Mouse (Mus musculus) heart, postnatal 0 days (tissue): ENCODE data around the gene Cd40. TPM values are rescaled to one million over a fixed set of nuclear protein-coding genes. Genes with fewer than 3 reads are reported as not detected.

ENCODE experiments used
- ATAC-seq: fragments of 200-750 bp; cut with Nextera tagmentation; 2 replicates; pipeline ENCODE4 v1.8.0; 2017; ENCODE audit warnings: low read depth, moderate number of reproducible peaks, moderate library complexity; ENCODE audit not compliant: insufficient read depth
- DNase-seq: peaks from one replicate; pipeline ENCODE4 v3.0.0-alpha.2; 2016; ENCODE audit warnings: low spot score
- H3K27ac ChIP-seq: fragments of 300-500 bp; sonication (generic); 2 replicates; pipeline ENCODE4 v1.5.1; 2014; ENCODE audit warnings: low read depth, mild to moderate bottlenecking
- H3K27me3 ChIP-seq: fragments of 300-500 bp; sonication (generic); 2 replicates; pipeline ENCODE4 v1.6.1; 2014; ENCODE audit warnings: low read length, mixed read lengths; ENCODE audit not compliant: control insufficient read depth, insufficient read depth
- H3K36me3 ChIP-seq: fragments of 300-500 bp; sonication (generic); replicated peaks from 2 replicates; pipeline ENCODE4 v1.6.1; 2014; ENCODE audit warnings: low read length, mixed read lengths; ENCODE audit not compliant: control insufficient read depth, insufficient read depth
- H3K4me1 ChIP-seq: fragments of 300-500 bp; sonication (generic); 2 replicates; pipeline ENCODE4 v1.6.1; 2014; ENCODE audit warnings: antibody characterized with exemption; ENCODE audit not compliant: control insufficient read depth, insufficient read depth
- H3K4me2 ChIP-seq: fragments of 300-500 bp; sonication (generic); 2 replicates; pipeline ENCODE4 v1.6.1; 2014; ENCODE audit warnings: low read depth, mild to moderate bottlenecking, low read length, moderate library complexity
- H3K4me3 ChIP-seq: fragments of 300-500 bp; sonication (generic); 2 replicates; pipeline ENCODE4 v1.5.1; 2014; ENCODE audit warnings: low read depth, low read length
- H3K9ac ChIP-seq: fragments of 300-500 bp; sonication (generic); replicated peaks from 2 replicates; pipeline ENCODE4 v1.6.1; 2014; ENCODE audit warnings: low read depth, low read length, mixed read lengths
- H3K9me3 ChIP-seq: fragments of 300-500 bp; sonication (generic); replicated peaks from 2 replicates; pipeline ENCODE4 v1.6.1; 2016; ENCODE audit warnings: low read length; ENCODE audit not compliant: control insufficient read depth
- CTCF ChIP-seq: IDR thresholded peaks from 2 replicates; pipeline ENCODE4 v1.5.1; 2016; ENCODE audit warnings: antibody characterized with exemption, control low read depth, low read depth
- EP300 ChIP-seq: IDR thresholded peaks from 2 replicates; pipeline ENCODE4 v1.6.1; 2016; ENCODE audit warnings: antibody characterized with exemption, low read depth
- WGBS: fragments of 180-500 bp; shearing (Covaris S2); extraction: QIAGEN DNeasy Blood & Tissue Kit; methylation state at CpG from one replicate; pipeline ENCODE4 v1.1.7; 2014; 5-methylcytosine and 5-hydroxymethylcytosine counted together
- polyA plus RNA-seq: library from polyadenylated mRNA; unstranded; fragments of >200 nt; fragmentation: Nextera tagmentation; extraction: Ambion mirVana; gene quantifications from 2 replicates; pipeline ENCODE4 v1.2.1, GENCODE M21; 2015
- total RNA-seq: library from RNA; depleted of rRNA; stranded (reverse); fragments of >200 nt; gene quantifications from 2 replicates; pipeline ENCODE4 v1.2.3, GENCODE M21; 2014; ENCODE audit warnings: low replicate concordance

Cd40 gene
- total and polyA plus RNA-seq, 2 experiments from 2014 or later, result 6.7 to 12.9 TPM

DNA sequence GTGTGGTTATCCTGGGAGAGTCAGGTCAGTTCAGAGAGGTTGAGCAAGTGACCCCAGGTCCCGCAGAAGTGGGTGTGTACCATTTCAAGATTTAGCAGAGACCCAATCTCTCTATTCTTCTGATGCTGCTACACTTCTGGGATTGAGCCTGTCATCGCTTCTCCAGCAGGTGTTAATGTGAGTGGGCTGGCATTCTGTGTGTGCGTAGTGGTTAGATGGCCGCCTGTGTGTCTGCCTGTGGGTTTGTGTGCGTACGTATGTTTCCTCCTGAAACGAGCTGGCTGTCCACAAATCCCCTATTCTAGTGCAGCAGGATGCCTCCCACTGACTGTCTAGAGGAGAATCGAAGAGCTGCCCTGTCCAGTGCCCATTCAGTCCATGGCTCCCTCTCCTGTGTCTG is 22.6 kb downstream of the Cd40 start:
- Histone ChIP-seq H3K27ac (no peak overlapping the region), H3K27me3 (peaks cover 71% of the 10 kb centered on the region), H3K36me3 (no peaks in the 10 kb centered on the region), H3K4me2 (no peak overlapping the region), H3K9ac (no peak overlapping the region), H3K4me3 (no peak overlapping the region), H3K9me3 (no peaks in the 10 kb centered on the region), H3K4me1 (no peaks in the 10 kb centered on the region)
- ATAC-seq (no peak), DNase-seq (no peak)
- TF ChIP-seq CTCF (no peak), EP300 (no peak)
- 46% methylated on average over 8 of the region's 8 CpGs for WGBS

DNA sequence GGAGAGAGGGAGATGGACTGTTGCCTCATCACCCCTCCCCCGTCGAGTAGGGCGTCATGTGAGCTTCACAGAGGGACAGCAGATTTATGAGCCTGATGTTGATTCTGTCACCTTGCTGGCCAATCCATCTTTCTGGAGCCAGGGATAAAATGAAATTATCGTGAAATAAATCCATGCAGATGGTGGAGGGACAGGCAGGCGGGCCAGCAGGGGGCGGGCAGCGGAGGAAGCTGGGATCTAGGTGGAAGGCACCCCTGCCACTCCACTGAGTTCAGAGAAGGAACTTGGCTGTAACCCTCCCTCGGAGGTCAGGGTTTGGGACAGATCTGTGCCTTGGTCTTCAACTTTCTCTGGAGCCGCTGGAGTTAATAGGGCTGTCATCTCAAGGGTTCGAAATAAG is 23.2 kb downstream of the Cd40 start:
- Histone ChIP-seq H3K27me3 (peaks cover 66% of the 10 kb centered on the region), H3K9ac (no peak overlapping the region), H3K36me3 (no peaks in the 10 kb centered on the region), H3K4me1 (no peaks in the 10 kb centered on the region), H3K27ac (no peak overlapping the region), H3K4me2 (no peak overlapping the region), H3K9me3 (no peaks in the 10 kb centered on the region), H3K4me3 (no peak overlapping the region)
- TF ChIP-seq EP300 (no peak), CTCF (peak; percentile 32)
- 21% methylated on average over 10 of the region's 10 CpGs for WGBS
- DNase-seq, result no peak
- ATAC-seq, result no peak

DNA sequence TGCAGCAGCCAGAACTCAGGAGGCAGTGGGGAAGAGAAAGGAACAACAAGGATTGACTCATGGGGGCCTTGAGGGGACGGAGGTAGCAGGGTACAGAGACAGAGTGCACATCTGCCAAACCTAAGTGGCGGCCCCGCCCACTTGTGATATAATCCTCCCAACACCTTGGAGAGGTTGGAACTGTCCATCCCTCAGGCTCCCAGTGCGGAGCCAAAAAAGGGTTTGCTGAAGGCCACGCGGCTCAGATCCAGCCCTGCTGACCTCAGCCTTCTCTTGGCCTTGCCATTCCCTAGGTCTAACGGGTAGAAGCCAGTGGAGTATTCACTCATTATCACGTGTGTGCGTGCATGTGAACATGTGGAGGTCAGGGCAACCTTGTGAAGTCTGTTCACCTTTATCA is 25.2 kb downstream of the Cd40 start:
- Histone ChIP-seq H3K4me1 (no peaks in the 10 kb centered on the region), H3K4me3 (no peak overlapping the region), H3K27ac (no peak overlapping the region), H3K9ac (no peak overlapping the region), H3K4me2 (no peak overlapping the region), H3K36me3 (no peaks in the 10 kb centered on the region), H3K27me3 (peaks cover 59% of the 10 kb centered on the region), H3K9me3 (no peaks in the 10 kb centered on the region)
- DNase-seq, result no peak
- no peak for ATAC-seq
- 15% methylated on average over 9 of the region's 9 CpGs for WGBS
- TF ChIP-seq CTCF (no peak), EP300 (no peak)

DNA sequence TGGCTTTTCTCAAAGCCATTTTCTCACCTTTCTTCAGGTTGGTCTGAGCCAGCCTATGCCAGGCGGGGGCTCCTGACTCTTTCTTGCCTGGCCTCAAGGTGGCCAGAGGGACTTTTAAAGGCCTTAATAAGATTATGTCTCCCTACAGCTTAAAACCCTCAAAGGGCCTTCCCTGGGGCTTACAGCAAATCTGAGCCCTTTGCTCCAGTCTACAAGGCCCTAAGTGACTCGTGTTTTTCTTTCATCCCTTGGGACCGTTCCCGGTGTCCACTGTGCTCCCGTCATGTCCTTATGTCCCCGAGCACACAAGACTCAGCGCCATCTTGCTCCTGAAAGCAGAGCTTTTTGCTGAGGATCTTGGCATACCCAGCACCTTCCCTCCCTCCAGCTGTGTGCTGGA is 25.8 kb downstream of the Cd40 start:
- 10% methylated on average over 7 of the region's 7 CpGs for WGBS
- Histone ChIP-seq H3K27me3 (peaks cover 56% of the 10 kb centered on the region), H3K4me1 (no peaks in the 10 kb centered on the region), H3K27ac (no peak overlapping the region), H3K4me3 (no peak overlapping the region), H3K36me3 (no peaks in the 10 kb centered on the region), H3K9me3 (no peaks in the 10 kb centered on the region), H3K9ac (no peak overlapping the region), H3K4me2 (no peak overlapping the region)
- ATAC-seq (no peak), DNase-seq (no peak)
- TF ChIP-seq CTCF (no peak), EP300 (no peak)

DNA sequence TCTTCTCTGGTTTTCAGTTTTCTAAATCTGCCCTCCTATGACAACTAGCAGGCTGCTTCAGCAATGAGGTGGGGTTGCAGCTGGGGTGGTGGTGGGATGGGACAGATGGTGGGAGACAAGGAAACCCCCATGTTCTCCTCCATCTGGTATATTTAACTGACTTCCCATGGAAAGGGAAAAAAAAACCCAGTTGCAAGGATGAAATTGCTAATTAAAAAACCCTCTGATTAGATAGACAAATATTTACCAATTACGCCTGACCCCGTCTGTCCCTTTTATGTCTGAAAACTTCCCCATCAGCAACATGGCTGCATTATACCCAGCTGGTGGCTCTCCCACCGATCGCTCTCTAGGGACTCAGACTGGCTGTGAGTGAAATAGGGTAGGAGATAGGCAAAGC is 31.2 kb downstream of the Cd40 start:
- no peaks in the 10 kb centered on the region for H3K9me3 ChIP-seq
- no peak for ATAC-seq
- H3K36me3 ChIP-seq, result no peaks in the 10 kb centered on the region
- H3K9ac ChIP-seq, result no peak overlapping the region
- no peak overlapping the region for H3K4me2 ChIP-seq
- H3K4me1 ChIP-seq, result no peaks in the 10 kb centered on the region
- no peak for TF ChIP-seq EP300
- TF ChIP-seq CTCF, result no peak
- H3K27ac ChIP-seq, result no peak overlapping the region
- DNase-seq, result no peak
- H3K4me3 ChIP-seq, result no peak overlapping the region
- WGBS, result 84% methylated on average over 4 of the region's 4 CpGs
- H3K27me3 ChIP-seq, result peaks cover 10% of the 10 kb centered on the region; the same call in 1 of the 2 replicates

DNA sequence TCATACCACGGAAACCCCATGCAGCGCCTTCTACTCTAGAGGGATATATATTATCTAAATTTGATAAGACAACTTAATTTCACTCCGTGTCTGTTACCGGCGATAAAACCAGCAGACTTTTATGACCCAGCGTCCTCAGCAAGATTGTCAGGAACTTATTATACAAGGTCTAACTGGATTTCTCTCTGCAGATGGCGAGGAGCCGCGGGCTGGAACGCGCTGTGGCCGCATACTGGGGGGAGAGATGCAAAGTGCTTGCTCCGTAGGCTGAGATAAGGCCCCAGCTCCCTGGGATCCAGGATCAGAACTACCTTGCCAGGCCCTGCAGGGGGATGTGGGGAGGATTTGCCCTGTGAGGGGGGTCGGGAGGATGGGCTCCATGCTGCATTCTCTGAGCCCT is 34.0 kb downstream of the Cd40 start:
- H3K4me2 ChIP-seq, result no peak overlapping the region
- H3K27me3 ChIP-seq, result peaks cover 19% of the 10 kb centered on the region
- H3K9ac ChIP-seq, result no peak overlapping the region
- no peak overlapping the region for H3K27ac ChIP-seq
- H3K4me3 ChIP-seq, result no peak overlapping the region
- 17% methylated on average over 14 of the region's 14 CpGs for WGBS
- H3K36me3 ChIP-seq, result no peaks in the 10 kb centered on the region
- no peak for TF ChIP-seq CTCF
- no peak for TF ChIP-seq EP300
- no peak for ATAC-seq
- no peak for DNase-seq
- H3K4me1 ChIP-seq, result no peaks in the 10 kb centered on the region
- no peaks in the 10 kb centered on the region for H3K9me3 ChIP-seq
